Mouse (Mus musculus) heart, postnatal 0 days (tissue): ENCODE data around the gene Hat1.

Experiments used
- CTCF ChIP-seq: IDR thresholded peaks from 2 replicates; pipeline ENCODE4 v1.5.1; 2016; ENCODE audit warnings: antibody characterized with exemption, control low read depth, low read depth
- EP300 ChIP-seq: IDR thresholded peaks from 2 replicates; pipeline ENCODE4 v1.6.1; 2016; ENCODE audit warnings: antibody characterized with exemption, low read depth

DNA sequence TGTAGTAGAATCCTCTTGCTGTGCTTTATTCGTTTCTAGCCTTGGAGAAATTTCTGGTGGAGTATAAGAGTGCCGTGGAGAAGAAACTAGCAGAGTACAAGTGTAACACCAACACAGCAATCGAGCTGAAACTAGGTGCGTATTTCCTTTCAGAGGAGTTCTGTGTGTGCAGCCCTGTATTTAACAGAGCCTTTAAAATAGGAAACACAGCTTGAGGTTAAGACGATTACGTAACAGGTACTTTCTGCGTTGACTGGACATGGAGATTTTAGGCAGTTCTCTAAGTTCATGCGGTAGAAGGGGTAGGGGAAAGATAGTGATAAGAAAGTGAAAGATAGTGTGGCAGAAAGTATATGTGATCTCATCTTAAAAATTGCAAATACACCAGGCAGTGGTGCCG is 1.1 kb downstream of the Hat1 start:
- no peak for TF ChIP-seq CTCF
- no peak for TF ChIP-seq EP300
